Mouse (Mus musculus) ES-E14 (cell line): ENCODE data around the gene Gfpt1. TPM values are rescaled to one million over a fixed set of nuclear protein-coding genes. Genes with fewer than 3 reads are reported as not detected.

Source experiments
- DNase-seq: peaks from one replicate; pipeline ENCODE4 v3.0.0-alpha.2; 2013; ENCODE audit warnings: low read depth, low spot score
- H3K27ac ChIP-seq: 2 replicates; pipeline ENCODE4 v1.5.1; 2012; ENCODE audit warnings: low read depth, mild to moderate bottlenecking, low read length, moderate library complexity, mixed read lengths; ENCODE audit not compliant: poor library complexity, insufficient read depth, severe bottlenecking
- H3K36me3 ChIP-seq: 2 replicates; pipeline ENCODE4 v1.6.1; 2012; ENCODE audit warnings: mild to moderate bottlenecking, low read length, moderate library complexity, mixed read lengths; ENCODE audit not compliant: control insufficient read depth, poor library complexity, insufficient read depth, severe bottlenecking
- H3K4me1 ChIP-seq, 2 experiments: fragments of 150-350 bp in 1 of 2; sonication (generic) in 1 of 2; 2 replicates each; pipeline ENCODE4 v1.6.1; 2012; ENCODE audit warnings: low read length in 2 of 2, mild to moderate bottlenecking in 1 of 2, mixed read lengths in 1 of 2; ENCODE audit not compliant: control insufficient read depth in 2 of 2, insufficient read depth in 2 of 2, poor library complexity in 1 of 2
- H3K4me3 ChIP-seq, 2 experiments: fragments of 150-350 bp in 1 of 2; sonication (generic) in 1 of 2; 2 replicates each; pipeline ENCODE4 v1.5.1; 2012; ENCODE audit warnings: low read length in 2 of 2, low read depth in 1 of 2, mild to moderate bottlenecking in 1 of 2, mixed read lengths in 1 of 2; ENCODE audit not compliant: insufficient read depth in 1 of 2, poor library complexity in 1 of 2, severe bottlenecking in 1 of 2
- H3K9ac ChIP-seq: 2 replicates; pipeline ENCODE4 v1.6.1; 2012; ENCODE audit warnings: low read depth, mild to moderate bottlenecking, low read length, mixed read lengths; ENCODE audit not compliant: poor library complexity, insufficient read depth, severe bottlenecking
- H3K9me3 ChIP-seq: fragments of 150-350 bp; sonication (generic); 2 replicates; pipeline ENCODE4 v1.6.1; 2012; ENCODE audit warnings: low read depth, mild to moderate bottlenecking, low read length; ENCODE audit not compliant: control insufficient read depth, insufficient read depth
- CHD2 ChIP-seq: IDR thresholded peaks from 2 replicates; pipeline ENCODE4 v1.6.1; 2014; ENCODE audit warnings: mild to moderate bottlenecking, low read depth, low read length, inconsistent platforms
- HCFC1 ChIP-seq: IDR thresholded peaks from 2 replicates; pipeline ENCODE4 v1.6.1; 2012; ENCODE audit warnings: low read length, inconsistent platforms, borderline replicate concordance; ENCODE audit not compliant: insufficient read depth
- MAFK ChIP-seq: IDR thresholded peaks from 2 replicates; pipeline ENCODE4 v1.6.1; 2014; ENCODE audit warnings: mild to moderate bottlenecking, low read depth, low read length, inconsistent platforms; ENCODE audit not compliant: insufficient read depth
- ZC3H11A ChIP-seq: IDR thresholded peaks from 2 replicates; pipeline ENCODE4 v1.6.1; 2012; ENCODE audit warnings: low read depth, mild to moderate bottlenecking, inconsistent platforms, low read length, borderline replicate concordance
- ZNF384 ChIP-seq: IDR thresholded peaks from 2 replicates; pipeline ENCODE4 v1.6.1; 2012; ENCODE audit warnings: low read depth, low read length, inconsistent platforms
- in situ Hi-C, 2 experiments: fragments of 600-800 bp; cut with MboI; formaldehyde crosslinking; loops; one replicate each; pipeline ENCODE4 v1.15.1; 2025; ENCODE audit warnings: low sequenced_read_pairs in 2 of 2, inconsistent platforms in 1 of 2; ENCODE audit not compliant: unreplicated experiment in 2 of 2
- total RNA-seq: library from RNA; depleted of rRNA; stranded (reverse); fragments of 300-350 nt; gene quantifications from 2 replicates; pipeline ENCODE4 v1.2.3, GENCODE M21; 2012

Gene Gfpt1
- total RNA-seq, 1 experiment = 16.6 TPM

DNA sequence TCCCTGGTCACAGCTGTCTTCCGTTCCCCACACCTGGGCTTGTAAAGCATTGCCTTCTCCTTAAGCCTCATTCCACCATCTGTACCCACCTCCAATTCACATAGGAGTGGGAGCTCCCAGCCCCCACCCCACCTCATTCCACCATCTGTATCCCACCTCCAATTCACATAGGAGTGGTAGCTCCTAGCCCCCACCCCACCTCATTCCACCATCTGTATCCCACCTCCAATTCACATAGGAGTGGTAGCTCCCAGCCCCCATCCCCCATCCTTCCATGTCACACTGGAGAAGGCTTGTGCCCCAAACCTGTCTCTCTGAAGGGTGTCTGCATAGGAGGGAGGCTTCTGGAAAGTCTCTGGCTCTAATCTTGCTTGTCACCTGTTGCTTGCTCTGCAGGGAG, 60.7 kb downstream of the Gfpt1 start:
- Histone ChIP-seq H3K9ac (no peak overlapping the region), H3K9me3 (no peaks in the 10 kb centered on the region), H3K4me1 (peaks cover 0 to 3% of the 10 kb centered on the region in 2 experiments; a peak in 1 of 4 replicates), H3K36me3 (no peaks in the 10 kb centered on the region), H3K4me3 (no peak overlapping the region), H3K27ac (no peak overlapping the region)
- DNase-seq = no peak
- TF ChIP-seq HCFC1 (no peak), ZNF384 (no peak), MAFK (no peak), CHD2 (no peak), ZC3H11A (no peak)
- in situ Hi-C loops = loop anchor here (25.0 kb wide), 1 partner anchor 209 kb away; no protein-coding TSS in a partner anchor

DNA sequence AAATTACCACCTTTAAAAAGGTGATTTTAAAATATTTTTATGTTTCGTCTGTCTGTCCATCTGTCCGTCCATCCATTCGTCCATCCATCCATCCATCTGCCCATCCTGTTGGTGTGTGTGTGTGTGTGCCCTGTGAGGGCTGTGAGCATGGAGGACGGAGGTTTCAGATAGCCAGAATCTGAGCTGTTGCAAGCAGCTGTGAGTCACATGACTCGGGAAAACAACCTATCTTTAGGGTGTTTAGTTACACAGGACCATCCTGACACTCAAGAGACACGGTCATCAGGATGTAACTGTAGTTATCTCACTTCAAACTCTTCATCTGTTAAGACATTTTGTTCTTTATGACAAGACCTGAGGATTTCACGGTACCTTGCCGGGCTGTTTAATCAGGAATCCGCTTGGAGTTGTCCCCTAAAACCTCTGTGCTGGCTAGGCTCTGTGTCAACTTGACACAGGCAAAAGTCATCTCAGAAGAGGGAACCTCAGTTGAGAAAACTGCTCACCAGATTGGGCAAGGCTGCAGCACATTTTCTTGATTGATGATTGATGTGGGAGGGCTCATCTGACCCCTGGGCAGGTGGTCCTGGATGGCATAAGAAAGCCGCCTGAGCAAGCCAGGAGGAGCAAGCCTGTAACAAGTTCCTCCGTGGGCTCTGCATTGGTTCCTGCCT, 61.6 kb downstream of the Gfpt1 start, which contains the start of gene D6Ertd527e:
D6Ertd527e (plus strand) TSS at position 624 of the 674 bp plus-strand sequence.
- TF ChIP-seq ZC3H11A (no peak), CHD2 (no peak), MAFK (no peak), ZNF384 (no peak), HCFC1 (no peak)
- no peak for DNase-seq
- in situ Hi-C loops = loop anchor here (25.0 kb wide), 1 partner anchor 208 kb away; no protein-coding TSS in a partner anchor
- H3K9me3 ChIP-seq = no peaks in the 10 kb centered on the region
- no peak within 1 kb of the TSS for H3K9ac ChIP-seq
- H3K27ac ChIP-seq = no peak within 1 kb of the TSS
- H3K36me3 ChIP-seq = no peaks in the 10 kb centered on the region
- peaks cover 0 to 3% of the 10 kb centered on the region in 2 experiments; a peak in 1 of 4 replicates for H3K4me1 ChIP-seq
- no peak within 1 kb of the TSS for H3K4me3 ChIP-seq

DNA sequence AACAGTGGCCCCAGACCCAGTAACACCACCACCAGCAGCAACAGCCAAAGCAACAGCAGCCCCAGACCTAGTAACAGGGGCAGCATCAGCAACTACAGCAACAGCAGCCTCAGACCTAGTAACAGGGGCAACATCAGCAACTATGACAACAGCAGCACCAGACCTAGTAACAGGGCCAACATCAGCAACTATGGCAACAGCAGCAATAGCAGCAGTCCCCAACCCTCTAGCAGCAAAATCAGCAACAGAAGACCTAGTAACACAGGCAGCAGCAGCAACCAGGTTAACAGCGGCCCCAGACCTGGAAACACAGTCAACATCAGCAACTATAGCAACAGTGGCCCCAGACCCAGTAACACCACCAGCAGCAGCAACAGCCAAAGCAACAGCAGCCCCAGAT, 68.8 kb downstream of the Gfpt1 start:
- Histone ChIP-seq H3K4me3 (no peak overlapping the region), H3K36me3 (no peaks in the 10 kb centered on the region), H3K9ac (no peak overlapping the region), H3K9me3 (no peaks in the 10 kb centered on the region), H3K27ac (no peak overlapping the region), H3K4me1 (no peaks in the 10 kb centered on the region)
- TF ChIP-seq ZNF384 = no peak
- no peak for TF ChIP-seq MAFK
- TF ChIP-seq ZC3H11A = no peak
- TF ChIP-seq CHD2 = no peak
- TF ChIP-seq HCFC1 = no peak
- in situ Hi-C loops = loop anchor here (25.0 kb wide), 1 partner anchor 201 kb away; no protein-coding TSS in a partner anchor
- DNase-seq = no peak

DNA sequence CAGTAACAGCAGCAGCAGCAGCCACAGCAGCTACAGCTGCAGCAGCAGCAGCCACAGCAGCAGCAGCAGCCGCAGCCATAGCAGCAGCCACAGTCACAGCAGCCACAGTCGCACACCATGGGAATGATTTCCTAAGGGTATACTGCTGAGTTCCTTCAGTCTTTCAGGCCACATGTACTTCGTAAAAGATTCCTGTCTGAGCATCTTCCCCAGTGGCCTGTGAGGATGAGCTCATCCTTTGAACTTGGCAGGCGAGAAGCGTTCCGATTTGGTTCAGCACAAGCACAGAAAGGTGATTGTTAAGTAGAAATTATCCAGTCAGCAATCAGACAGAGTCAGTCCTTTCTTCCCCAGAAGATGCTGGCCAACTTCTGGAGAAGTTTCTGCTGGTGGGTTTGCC, 69.5 kb downstream of the Gfpt1 start:
- Histone ChIP-seq H3K36me3 (no peaks in the 10 kb centered on the region), H3K4me1 (no peaks in the 10 kb centered on the region), H3K27ac (no peak overlapping the region), H3K9me3 (no peaks in the 10 kb centered on the region), H3K4me3 (no peak overlapping the region), H3K9ac (no peak overlapping the region)
- in situ Hi-C loops = loop anchor here (25.0 kb wide), 1 partner anchor 200 kb away; no protein-coding TSS in a partner anchor
- DNase-seq = no peak
- TF ChIP-seq MAFK (no peak), ZC3H11A (no peak), HCFC1 (no peak), ZNF384 (no peak), CHD2 (no peak)
